Mouse (Mus musculus): ENCODE data around the gene Cers3.

- TF ChIP-seq POLR2A (IDR thresholded peaks at IDR 0.05; ENCODE audit: insufficient read depth, low read depth, low read length) (no peak), CTCF (IDR thresholded peaks at IDR 0.05) (no peak), EP300 (IDR thresholded peaks at IDR 0.05; ENCODE audit: insufficient read depth, low read depth, low read length) (no peak)
Observed at GRCm38 (mm10) chr7:66728072-66728471, 15.2 kb upstream of the Cers3 start.

Data from heart, adult 2 months (tissue).